Mouse (Mus musculus) E14TG2a.4 (cell line): ENCODE data around the gene Hsf2bp.

Experiments used
- H3K27me3 ChIP-seq: 2 replicates; pipeline ENCODE4 v1.6.1; 2014; ENCODE audit warnings: low read length, control low read depth; ENCODE audit not compliant: insufficient read depth
- H3K36me3 ChIP-seq: 2 replicates; pipeline ENCODE4 v1.6.1; 2014; ENCODE audit warnings: low read length, control low read depth; ENCODE audit not compliant: insufficient read depth
- H3K4me1 ChIP-seq: replicated peaks from 2 replicates; pipeline ENCODE4 v1.6.1; 2014; ENCODE audit warnings: low read depth, low read length, control low read depth
- H3K4me3 ChIP-seq: replicated peaks from 2 replicates; pipeline ENCODE4 v1.5.1; 2014; ENCODE audit warnings: mild to moderate bottlenecking, low read length
- H3K9me3 ChIP-seq: 2 replicates; pipeline ENCODE4 v1.6.1; 2014; ENCODE audit warnings: low read length, control low read depth
- CTCF ChIP-seq: conservative IDR thresholded peaks from 2 replicates; pipeline ENCODE4 v1.5.1; 2014; ENCODE audit warnings: low read length
- NANOG ChIP-seq: IDR thresholded peaks from 2 replicates; pipeline ENCODE4 v1.6.1; 2014; ENCODE audit warnings: borderline replicate concordance, low read length, mixed read lengths
- POU5F1 ChIP-seq: IDR thresholded peaks from 2 replicates; pipeline ENCODE4 v1.6.1; 2014; ENCODE audit warnings: low read length, borderline replicate concordance

The Hsf2bp gene

GRCm38 (mm10) chr17:32006800-32007199, 29.3 kb downstream of the Hsf2bp start:
- Histone ChIP-seq H3K4me3 (no peak overlapping the region), H3K9me3 (peaks cover 13% of the 10 kb centered on the region), H3K4me1 (no peaks in the 10 kb centered on the region), H3K36me3 (peaks cover 100% of the 10 kb centered on the region), H3K27me3 (no peaks in the 10 kb centered on the region)
- no peak for TF ChIP-seq NANOG
- no peak for TF ChIP-seq CTCF
- TF ChIP-seq POU5F1, result no peak

GRCm38 (mm10) chr17:32003251-32003650, 32.9 kb downstream of the Hsf2bp start:
- no peak for TF ChIP-seq CTCF
- TF ChIP-seq NANOG, result no peak
- H3K36me3 ChIP-seq, result peaks cover 92% of the 10 kb centered on the region
- peaks cover 14% of the 10 kb centered on the region for H3K4me1 ChIP-seq
- no peak overlapping the region for H3K4me3 ChIP-seq
- peaks cover 10% of the 10 kb centered on the region; the same call in 1 of the 2 replicates for H3K9me3 ChIP-seq
- H3K27me3 ChIP-seq, result no peaks in the 10 kb centered on the region

DNA sequence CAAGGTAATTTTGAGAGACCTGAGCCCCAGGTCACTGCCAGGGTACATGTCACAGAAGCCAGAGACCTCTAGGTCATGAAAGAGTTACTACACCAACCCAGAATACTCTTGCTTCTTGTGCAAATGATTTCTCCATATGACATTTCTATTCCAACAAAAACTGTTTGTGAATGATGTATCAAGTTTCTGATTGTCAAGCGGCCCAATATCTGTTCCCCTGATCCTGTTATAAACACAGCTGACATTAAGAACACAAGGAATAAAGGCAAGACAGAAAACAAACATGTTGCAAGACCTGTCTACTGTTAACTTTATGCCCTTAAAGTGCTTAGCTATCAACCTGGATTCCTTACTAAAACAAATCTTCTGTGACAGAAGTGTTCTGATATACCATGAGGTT, 37.8 kb downstream of the Hsf2bp start:
- Histone ChIP-seq H3K4me3 (no peak overlapping the region), H3K27me3 (no peaks in the 10 kb centered on the region), H3K36me3 (peaks cover 68% of the 10 kb centered on the region), H3K9me3 (no peaks in the 10 kb centered on the region), H3K4me1 (peaks cover 14% of the 10 kb centered on the region)
- TF ChIP-seq CTCF, result no peak
- TF ChIP-seq POU5F1, result no peak
- no peak for TF ChIP-seq NANOG

- TF ChIP-seq NANOG, result no peak
- no peak for TF ChIP-seq POU5F1
- no peak for TF ChIP-seq CTCF
- no peak overlapping the region for H3K4me3 ChIP-seq
- peaks cover 63% of the 10 kb centered on the region for H3K36me3 ChIP-seq
- no peaks in the 10 kb centered on the region for H3K9me3 ChIP-seq
- H3K27me3 ChIP-seq, result no peaks in the 10 kb centered on the region
- H3K4me1 ChIP-seq, result peaks cover 14% of the 10 kb centered on the region
Measured at GRCm38 (mm10) chr17:31996331-31996730, 39.8 kb downstream of the Hsf2bp start.

DNA sequence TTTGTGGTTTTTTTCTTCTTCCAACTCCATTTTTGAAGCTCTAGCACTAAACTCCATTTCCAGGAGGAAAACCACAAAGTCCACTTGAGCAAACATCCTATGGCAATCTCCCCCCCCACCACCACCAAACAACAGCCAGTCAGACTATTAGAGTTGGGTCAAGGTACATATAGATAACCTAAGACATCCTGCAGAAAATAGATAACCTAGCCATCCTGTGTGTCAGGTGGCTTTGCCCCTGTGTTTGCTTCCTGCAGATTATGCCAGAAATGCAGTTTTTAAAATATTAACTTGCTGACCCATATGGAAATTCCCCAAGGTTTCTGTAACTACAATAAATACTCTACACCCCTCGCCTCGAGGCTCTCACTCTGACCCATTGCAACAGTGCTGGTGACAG, 40.4 kb downstream of the Hsf2bp start:
- no peak for TF ChIP-seq CTCF
- TF ChIP-seq NANOG, result no peak
- TF ChIP-seq POU5F1, result no peak
- Histone ChIP-seq H3K4me1 (peaks cover 14% of the 10 kb centered on the region), H3K27me3 (no peaks in the 10 kb centered on the region), H3K9me3 (no peaks in the 10 kb centered on the region), H3K4me3 (no peak overlapping the region), H3K36me3 (peaks cover 61% of the 10 kb centered on the region)

- Histone ChIP-seq H3K4me1 (peaks cover 4% of the 10 kb centered on the region; the same call in 1 of the 2 replicates), H3K27me3 (no peaks in the 10 kb centered on the region), H3K9me3 (no peaks in the 10 kb centered on the region), H3K36me3 (peaks cover 66% of the 10 kb centered on the region), H3K4me3 (no peak overlapping the region)
- TF ChIP-seq POU5F1, result no peak
- TF ChIP-seq NANOG, result no peak
- no peak for TF ChIP-seq CTCF
Measured at GRCm38 (mm10) chr17:31994132-31994531, 42.0 kb downstream of the Hsf2bp start.

DNA sequence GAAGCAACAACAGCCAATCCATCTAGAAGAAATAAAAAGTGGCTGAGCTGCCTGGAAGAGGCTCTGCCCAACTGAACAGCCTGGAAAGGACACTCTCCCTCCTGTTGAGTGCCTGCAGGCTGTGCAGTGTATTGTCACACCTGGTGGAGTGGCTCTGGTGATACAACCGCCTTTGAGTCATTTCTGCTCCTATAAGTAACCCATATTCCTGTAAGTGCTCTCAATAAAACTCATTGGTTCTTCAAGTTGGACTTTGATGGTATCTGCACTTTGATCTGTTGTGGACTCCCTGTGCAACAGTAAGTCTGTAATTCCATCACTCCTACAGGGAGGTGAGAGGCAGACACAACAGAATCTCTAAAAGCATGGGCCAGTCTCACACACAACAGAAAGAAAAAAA, 42.8 kb downstream of the Hsf2bp start:
- Histone ChIP-seq H3K9me3 (no peaks in the 10 kb centered on the region), H3K36me3 (peaks cover 64% of the 10 kb centered on the region), H3K27me3 (no peaks in the 10 kb centered on the region), H3K4me1 (no peaks in the 10 kb centered on the region), H3K4me3 (no peak overlapping the region)
- TF ChIP-seq CTCF (no peak), NANOG (no peak), POU5F1 (no peak)

- no peaks in the 10 kb centered on the region for H3K27me3 ChIP-seq
- no peaks in the 10 kb centered on the region for H3K4me1 ChIP-seq
- no peak overlapping the region for H3K4me3 ChIP-seq
- H3K36me3 ChIP-seq, result peaks cover 63% of the 10 kb centered on the region
- TF ChIP-seq POU5F1 (no peak), CTCF (no peak), NANOG (no peak)
- no peaks in the 10 kb centered on the region for H3K9me3 ChIP-seq
Measured at GRCm38 (mm10) chr17:31992004-31992403, 44.1 kb downstream of the Hsf2bp start.

DNA sequence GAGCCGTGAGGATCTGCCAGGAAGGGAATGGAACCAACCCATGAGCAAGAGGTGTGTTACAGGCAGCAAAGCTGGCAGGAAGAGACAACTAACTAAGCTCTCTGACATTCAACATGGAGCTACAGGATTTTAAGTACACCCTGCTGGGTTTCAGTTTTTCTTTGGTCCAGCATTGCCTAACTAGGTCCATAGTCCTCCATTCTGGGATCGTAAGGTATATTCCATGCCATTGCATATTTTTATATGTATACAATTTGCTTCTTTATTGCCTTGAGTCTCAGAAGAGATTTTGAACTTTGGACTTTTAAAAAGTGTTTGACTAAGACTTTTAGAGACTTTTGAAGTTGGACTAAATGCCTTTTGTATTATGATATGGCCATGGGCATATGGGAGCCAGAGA, 47.1 kb downstream of the Hsf2bp start:
- H3K9me3 ChIP-seq, result no peaks in the 10 kb centered on the region
- H3K27me3 ChIP-seq, result no peaks in the 10 kb centered on the region
- H3K4me3 ChIP-seq, result no peak overlapping the region
- H3K4me1 ChIP-seq, result no peaks in the 10 kb centered on the region
- TF ChIP-seq NANOG (no peak), POU5F1 (no peak), CTCF (no peak)
- H3K36me3 ChIP-seq, result peaks cover 75% of the 10 kb centered on the region
